Mouse (Mus musculus): ENCODE measurements at regions not wholly inside any gene's neighbourhood (a gene's known extent, or its start where the extent isn't known, plus 50 kb on each side); places are given as distances from the start of the nearest gene placed in this dataset.

DNA sequence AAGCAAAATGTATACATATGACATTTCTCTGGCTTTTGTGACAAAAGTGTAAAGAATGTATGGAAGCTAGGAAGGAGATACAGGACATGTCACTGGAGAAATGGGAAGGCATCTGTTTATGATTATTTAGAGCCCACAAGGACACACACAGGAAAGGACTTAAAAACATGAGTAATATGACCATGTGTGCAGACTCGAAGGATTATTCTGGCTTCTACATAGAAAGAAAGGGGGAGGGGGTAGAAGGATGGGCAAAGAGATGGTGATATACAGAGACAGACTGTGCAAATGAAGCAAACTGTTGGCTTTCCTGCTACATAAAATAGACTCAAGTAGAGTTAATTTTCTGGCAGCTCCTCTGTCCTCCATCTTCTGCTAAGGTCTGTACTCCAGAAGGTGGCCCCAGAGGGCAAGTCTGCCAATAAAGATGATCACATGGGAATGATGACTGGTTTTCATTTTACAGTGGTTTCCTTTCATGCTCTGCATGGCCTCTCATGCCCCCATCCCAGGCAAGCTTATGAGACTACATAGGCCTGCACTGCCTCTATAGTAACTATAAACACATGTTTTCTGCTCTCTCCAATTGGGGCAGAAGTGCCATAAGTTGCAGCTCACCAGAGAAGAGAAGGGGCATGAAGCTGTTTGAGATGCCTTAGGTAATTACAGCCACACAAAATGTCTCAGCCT is 263.4 kb upstream of the Kif18a start:
- Histone ChIP-seq H3K36me3 (ENCODE audit: control insufficient read depth, insufficient read depth, low read length) (no peaks in the 10 kb centered on the region), H3K27ac (replicated peaks; ENCODE audit: low read depth, low read length) (no peak overlapping the region), H3K27me3 (ENCODE audit: control insufficient read depth, insufficient read depth, low read length) (no peaks in the 10 kb centered on the region), H3K4me1 (ENCODE audit: control insufficient read depth, insufficient read depth, low read length) (no peaks in the 10 kb centered on the region), H3K4me2 (ENCODE audit: low read depth, severe bottlenecking) (no peak overlapping the region), H3K9me3 (ENCODE audit: control insufficient read depth, low read length) (no peaks in the 10 kb centered on the region), H3K4me3 (ENCODE audit: low read depth, low read length) (no peak overlapping the region), H3K9ac (ENCODE audit: low read length) (no peak overlapping the region)
- DNase-seq (ENCODE audit: low spot score) (peak; percentile 36), ATAC-seq (ENCODE audit: insufficient number of reproducible peaks, low FRiP score, low TSS enrichment, low read depth) (peak; percentile 88)
- WGBS: 59% methylated on average over 1 of the region's 1 CpGs

DNA sequence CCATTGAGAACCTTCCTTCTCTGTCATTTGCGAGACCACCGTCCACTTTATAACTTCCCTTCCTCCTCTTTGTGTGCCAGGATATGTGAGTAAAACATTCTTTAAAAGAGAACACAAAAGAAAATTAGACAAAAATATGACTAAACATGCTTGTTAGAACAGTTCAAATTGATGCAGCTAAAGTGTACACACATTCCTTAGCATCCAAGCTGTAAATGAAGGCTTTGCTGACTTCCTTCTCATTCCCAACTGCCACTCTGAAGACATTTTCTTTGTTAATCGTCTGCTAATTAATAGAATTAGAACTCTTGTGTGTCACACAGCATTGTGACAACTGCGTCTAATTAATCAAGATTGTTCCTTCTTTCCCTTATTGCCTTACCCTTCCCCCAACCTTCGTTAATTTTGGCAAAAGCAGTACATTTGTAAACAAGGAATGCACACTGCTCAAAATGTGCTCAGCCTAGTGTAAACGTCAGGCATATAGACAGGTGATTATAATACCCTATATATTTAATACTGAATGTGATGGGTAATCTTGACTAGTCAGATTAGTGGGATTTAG is 242.3 kb upstream of the Kif18a start:
- Histone ChIP-seq H3K9ac (ENCODE audit: low read length) (no peak overlapping the region), H3K4me2 (ENCODE audit: low read depth, severe bottlenecking) (no peak overlapping the region), H3K9me3 (ENCODE audit: control insufficient read depth, low read length) (no peaks in the 10 kb centered on the region), H3K36me3 (ENCODE audit: control insufficient read depth, insufficient read depth, low read length) (no peaks in the 10 kb centered on the region), H3K4me1 (ENCODE audit: control insufficient read depth, insufficient read depth, low read length) (no peaks in the 10 kb centered on the region), H3K4me3 (ENCODE audit: low read depth, low read length) (no peak overlapping the region), H3K27ac (replicated peaks; ENCODE audit: low read depth, low read length) (no peak overlapping the region), H3K27me3 (ENCODE audit: control insufficient read depth, insufficient read depth, low read length) (no peaks in the 10 kb centered on the region)
- DNase-seq (ENCODE audit: low spot score) (no peak), ATAC-seq (ENCODE audit: insufficient number of reproducible peaks, low FRiP score, low TSS enrichment, low read depth) (no peak)
- 76% methylated on average over 6 of the region's 6 CpGs for WGBS

Measured in limb, embryonic 11.5 days (tissue).